16 mouse cellular contexts compared by ENCODE assay signal in genomic region chr7:66340044-66340443, GRCm38 (mm10). TPM values are rescaled to one million over a fixed set of nuclear protein-coding genes. Genes with fewer than 3 reads are reported as not detected.
DNase-seq lines count a peak whose midpoint lies in the region; ATAC-seq lines count a peak whose summit lies in the region.
"Had no signal": no experiment of that assay in that cellular context is flagged by ENCODE, and none has a peak within 500 bp of the region (broad histone marks: within the 10 kb centered on the region; RNA-seq: fewer than 3 reads in every experiment).

No protein-coding gene starts in this region.

- no peak overlapping the region for H3K4me2 ChIP-seq in embryonic facial prominence, embryonic 12.5 days (replicated peaks)
- no peak overlapping the region for H3K4me2 ChIP-seq in kidney, embryonic 14.5 days (replicated peaks; ENCODE audit: low read depth, low read length)
- H3K4me2 ChIP-seq in neural tube, embryonic 13.5 days: no peak overlapping the region
- H3K4me2 ChIP-seq in neural tube, embryonic 15.5 days: no peak overlapping the region
- H3K4me2 ChIP-seq: limb, embryonic 13.5 days; midbrain, embryonic 12.5 days; neural tube, embryonic 12.5 days had no signal

- no peak overlapping the region for H3K4me3 ChIP-seq in embryonic facial prominence, embryonic 12.5 days
- no peak overlapping the region for H3K4me3 ChIP-seq in embryonic facial prominence, embryonic 10.5 days
- no peak overlapping the region for H3K4me3 ChIP-seq in kidney, embryonic 14.5 days (ENCODE audit: low read length)
- no peak overlapping the region for H3K4me3 ChIP-seq in neural tube, embryonic 13.5 days
- H3K4me3 ChIP-seq in neural tube, embryonic 15.5 days (replicated peaks): no peak overlapping the region
- H3K4me3 ChIP-seq in midbrain, embryonic 10.5 days: no peak overlapping the region
- H3K4me3 ChIP-seq: hindbrain, embryonic 10.5 days; limb, embryonic 13.5 days; midbrain, embryonic 12.5 days; neural tube, embryonic 12.5 days had no signal

- no peaks in the 10 kb centered on the region for H3K9me3 ChIP-seq in embryonic facial prominence, embryonic 12.5 days
- H3K9me3 ChIP-seq in embryonic facial prominence, embryonic 10.5 days: no peaks in the 10 kb centered on the region
- H3K9me3 ChIP-seq in kidney, embryonic 14.5 days (ENCODE audit: control insufficient read depth, low read length): no peaks in the 10 kb centered on the region
- no peaks in the 10 kb centered on the region for H3K9me3 ChIP-seq in neural tube, embryonic 13.5 days
- H3K9me3 ChIP-seq in neural tube, embryonic 15.5 days (replicated peaks): no peaks in the 10 kb centered on the region
- H3K9me3 ChIP-seq in midbrain, embryonic 10.5 days (replicated peaks): no peaks in the 10 kb centered on the region
- H3K9me3 ChIP-seq: hindbrain, embryonic 10.5 days; limb, embryonic 13.5 days; midbrain, embryonic 12.5 days; neural tube, embryonic 12.5 days had no signal

- H3K4me1 ChIP-seq in embryonic facial prominence, embryonic 12.5 days: no peaks in the 10 kb centered on the region; the same call in 1 of the 2 replicates
- H3K4me1 ChIP-seq in embryonic facial prominence, embryonic 10.5 days: 0 out of 2 replicates have a peak, but pooled peaks cover 3% of the 10 kb centered on the region
- peaks cover 8% of the 10 kb centered on the region; the same call in 1 of the 2 replicates for H3K4me1 ChIP-seq in kidney, embryonic 14.5 days (ENCODE audit: control insufficient read depth, insufficient read depth, low read length)
- 0 out of 2 replicates have a peak, but pooled peaks cover 4% of the 10 kb centered on the region for H3K4me1 ChIP-seq in neural tube, embryonic 13.5 days (replicated peaks)
- H3K4me1 ChIP-seq in neural tube, embryonic 15.5 days: no peaks in the 10 kb centered on the region
- H3K4me1 ChIP-seq in midbrain, embryonic 10.5 days: no peaks in the 10 kb centered on the region
- H3K4me1 ChIP-seq: midbrain, embryonic 12.5 days; neural tube, embryonic 12.5 days had no signal

- no peaks in the 10 kb centered on the region for H3K27me3 ChIP-seq in embryonic facial prominence, embryonic 12.5 days
- H3K27me3 ChIP-seq in embryonic facial prominence, embryonic 10.5 days (replicated peaks; ENCODE audit: low read depth, poor library complexity, severe bottlenecking): no peaks in the 10 kb centered on the region
- no peaks in the 10 kb centered on the region for H3K27me3 ChIP-seq in kidney, embryonic 14.5 days (ENCODE audit: control insufficient read depth, insufficient read depth, low read length)
- H3K27me3 ChIP-seq in neural tube, embryonic 13.5 days: no peaks in the 10 kb centered on the region
- H3K27me3 ChIP-seq in neural tube, embryonic 15.5 days (replicated peaks): no peaks in the 10 kb centered on the region
- no peaks in the 10 kb centered on the region for H3K27me3 ChIP-seq in midbrain, embryonic 10.5 days (ENCODE audit: low read depth, poor library complexity, severe bottlenecking)
- H3K27me3 ChIP-seq: limb, embryonic 13.5 days; midbrain, embryonic 12.5 days; neural tube, embryonic 12.5 days had no signal

- no peak for DNase-seq in embryonic facial prominence, embryonic 10.5 days (ENCODE audit: low spot score)
- DNase-seq in kidney, adult 18-20 months: no peak
- no peak for DNase-seq in right cerebral cortex, adult 18-20 months
- DNase-seq in midbrain, embryonic 10.5 days (ENCODE audit: low spot score): no peak
- DNase-seq: cerebellum, adult 11 months; kidney, postnatal 14 days; layer of hippocampus, postnatal 36 days; right cerebral cortex, postnatal 14 days had no signal

- 52% methylated on average over 3 of the region's 3 CpGs for WGBS in embryonic facial prominence, embryonic 12.5 days
- 66% methylated on average over 3 of the region's 3 CpGs for WGBS in embryonic facial prominence, embryonic 10.5 days
- WGBS in kidney, embryonic 14.5 days: 31% methylated on average over 3 of the region's 3 CpGs
- 52% methylated on average over 3 of the region's 3 CpGs for WGBS in neural tube, embryonic 13.5 days
- 48% methylated on average over 3 of the region's 3 CpGs for WGBS in neural tube, embryonic 15.5 days
- WGBS in midbrain, embryonic 10.5 days: 70% methylated on average over 3 of the region's 3 CpGs

- H3K36me3 ChIP-seq in embryonic facial prominence, embryonic 12.5 days: no peaks in the 10 kb centered on the region
- H3K36me3 ChIP-seq in embryonic facial prominence, embryonic 10.5 days (replicated peaks): no peaks in the 10 kb centered on the region
- H3K36me3 ChIP-seq in kidney, embryonic 14.5 days (ENCODE audit: control insufficient read depth, insufficient read depth, low read length): no peaks in the 10 kb centered on the region
- no peaks in the 10 kb centered on the region for H3K36me3 ChIP-seq in neural tube, embryonic 13.5 days
- no peaks in the 10 kb centered on the region for H3K36me3 ChIP-seq in neural tube, embryonic 15.5 days
- H3K36me3 ChIP-seq in midbrain, embryonic 10.5 days: no peaks in the 10 kb centered on the region
- H3K36me3 ChIP-seq: hindbrain, embryonic 10.5 days; limb, embryonic 13.5 days; midbrain, embryonic 12.5 days; neural tube, embryonic 12.5 days had no signal

- ATAC-seq in embryonic facial prominence, embryonic 12.5 days (ENCODE audit: insufficient number of reproducible peaks, insufficient read depth, low FRiP score, low TSS enrichment): 0 out of 2 replicates have a peak, but pooled peaks have one; percentile 28
- peak; percentile 72 for ATAC-seq in kidney, embryonic 14.5 days (ENCODE audit: low FRiP score, low TSS enrichment)
- ATAC-seq in neural tube, embryonic 13.5 days (ENCODE audit: low read depth): no peak
- no peak for ATAC-seq in neural tube, embryonic 15.5 days (ENCODE audit: low FRiP score)

- H3K27ac ChIP-seq in embryonic facial prominence, embryonic 12.5 days: no peak overlapping the region
- no peak overlapping the region for H3K27ac ChIP-seq in embryonic facial prominence, embryonic 10.5 days (replicated peaks)
- 0 out of 2 replicates have a peak overlapping the region, but pooled peaks have one; percentile 1 for H3K27ac ChIP-seq in kidney, embryonic 14.5 days (ENCODE audit: low read depth, low read length)
- 0 out of 2 replicates have a peak overlapping the region, but pooled peaks have one; percentile 9 for H3K27ac ChIP-seq in neural tube, embryonic 13.5 days (replicated peaks)
- no peak overlapping the region for H3K27ac ChIP-seq in neural tube, embryonic 15.5 days (replicated peaks)
- no peak overlapping the region for H3K27ac ChIP-seq in midbrain, embryonic 10.5 days (replicated peaks)
- H3K27ac ChIP-seq: hindbrain, embryonic 10.5 days; limb, embryonic 13.5 days; midbrain, embryonic 12.5 days; neural tube, embryonic 12.5 days had no signal

- no peak overlapping the region for H3K9ac ChIP-seq in embryonic facial prominence, embryonic 12.5 days
- H3K9ac ChIP-seq in kidney, embryonic 14.5 days (ENCODE audit: low read depth, low read length): no peak overlapping the region
- no peak overlapping the region for H3K9ac ChIP-seq in neural tube, embryonic 13.5 days
- no peak overlapping the region for H3K9ac ChIP-seq in neural tube, embryonic 15.5 days (replicated peaks)
- H3K9ac ChIP-seq: limb, embryonic 13.5 days; midbrain, embryonic 12.5 days; neural tube, embryonic 12.5 days had no signal

RNA-seq across cellular contexts. Expression of gene Gm10974, which starts 25.7 kb away (rescaled TPM):
- not detected in 2 replicates for polyA plus RNA-seq in embryonic facial prominence, embryonic 12.5 days (2016; fragmentation: Nextera tagmentation; extraction: Ambion mirVana)
- not detected in 2 replicates for polyA plus RNA-seq in embryonic facial prominence, embryonic 10.5 days (2016; fragmentation: Nextera tagmentation; extraction: Ambion mirVana)
- not detected in 2 replicates for polyA plus RNA-seq in kidney, embryonic 14.5 days (2014; fragmentation: Nextera tagmentation; extraction: Ambion mirVana)
- not detected in 2 replicates for polyA plus RNA-seq in neural tube, embryonic 13.5 days (2015; fragmentation: Nextera tagmentation; extraction: Ambion mirVana)
- not detected in 2 replicates for polyA plus RNA-seq in neural tube, embryonic 15.5 days (2015; fragmentation: Nextera tagmentation; extraction: Ambion mirVana)
- polyA plus RNA-seq in midbrain, embryonic 10.5 days (2016; fragmentation: Nextera tagmentation; extraction: Ambion mirVana): not detected in 2 replicates
- polyA plus RNA-seq: hindbrain, embryonic 10.5 days; limb, embryonic 13.5 days; midbrain, embryonic 12.5 days; neural tube, embryonic 12.5 days had no signal

RNA-seq across cellular contexts. Expression of gene Lrrk1, which starts 48.1 kb away (rescaled TPM):
- 12.2 and 12.4 TPM in 2 replicates for polyA plus RNA-seq in embryonic facial prominence, embryonic 12.5 days (2016; fragmentation: Nextera tagmentation; extraction: Ambion mirVana)
- polyA plus RNA-seq in embryonic facial prominence, embryonic 10.5 days (2016; fragmentation: Nextera tagmentation; extraction: Ambion mirVana): 8.5 and 8.7 TPM in 2 replicates
- 9.3 and 12.4 TPM in 2 replicates for polyA plus RNA-seq in kidney, embryonic 14.5 days (2014; fragmentation: Nextera tagmentation; extraction: Ambion mirVana)
- 6.5 and 8.0 TPM in 2 replicates for polyA plus RNA-seq in neural tube, embryonic 13.5 days (2015; fragmentation: Nextera tagmentation; extraction: Ambion mirVana)
- 5.1 and 8.2 TPM in 2 replicates for polyA plus RNA-seq in neural tube, embryonic 15.5 days (2015; fragmentation: Nextera tagmentation; extraction: Ambion mirVana)
- 4.6 and 6.0 TPM in 2 replicates for polyA plus RNA-seq in midbrain, embryonic 10.5 days (2016; fragmentation: Nextera tagmentation; extraction: Ambion mirVana)

Comparison
In these comparisons a context has a peak if more than half of its experiments do, and no peak if none do; other contexts are left out.
1. H3K27ac ChIP-seq: peak in kidney, embryonic 14.5 days (single experiment) and neural tube, embryonic 13.5 days (single experiment); none in embryonic facial prominence, embryonic 12.5 days (single experiment), embryonic facial prominence, embryonic 10.5 days (single experiment), neural tube, embryonic 15.5 days (single experiment) and midbrain, embryonic 10.5 days (single experiment).
2. ATAC-seq: peak in embryonic facial prominence, embryonic 12.5 days (single experiment) and kidney, embryonic 14.5 days (single experiment); none in neural tube, embryonic 13.5 days (single experiment) and neural tube, embryonic 15.5 days (single experiment).